Mouse (Mus musculus): ENCODE measurements around the gene Aifm1. TPM values are rescaled to one million over a fixed set of nuclear protein-coding genes. Genes with fewer than 3 reads are reported as not detected.
A peak's percentile ranks its signal among the peaks of the same experiment; 100 is the strongest.
"Not testable (repeated sequence)": the region's sequence is repeated elsewhere in the genome, so short reads cannot be mapped to it uniquely, and the experiment has no call there.

The Aifm1 gene
- polyA plus RNA-seq, 1 experiment from 2014 or later = 115 TPM

GRCm38 (mm10) chrX:48452931-48453673 is 60.3 kb downstream of the Aifm1 start:
- Histone ChIP-seq H3K4me2 (ENCODE audit: low read depth, low read length) (peak overlapping the region; percentile 51), H3K9me3 (ENCODE audit: control insufficient read depth, low read length) (no peaks in the 10 kb centered on the region), H3K9ac (ENCODE audit: low read depth, low read length) (peak overlapping the region; percentile 82), H3K4me3 (ENCODE audit: low read length) (peak overlapping the region; percentile 63), H3K27ac (ENCODE audit: low read length) (peak overlapping the region; percentile 81), H3K4me1 (ENCODE audit: control insufficient read depth, insufficient read depth, low read length) (peaks cover 11% of the 10 kb centered on the region; the same call in 1 of the 2 replicates), H3K27me3 (replicated peaks; ENCODE audit: control insufficient read depth, insufficient read depth, low read length) (no peaks in the 10 kb centered on the region), H3K36me3 (ENCODE audit: control insufficient read depth, insufficient read depth, low read length) (no peaks in the 10 kb centered on the region)
- 18% methylated on average over 60 of the region's 71 CpGs for WGBS
- ATAC-seq = peak; percentile 8

GRCm38 (mm10) chrX:48452231-48452890 is 61.0 kb downstream of the Aifm1 start:
- WGBS = 30% methylated on average over 9 of the region's 9 CpGs
- peak overlapping the region; percentile 51 for H3K4me2 ChIP-seq (ENCODE audit: low read depth, low read length)
- peak; percentile 43 for ATAC-seq
- peaks cover 11% of the 10 kb centered on the region; the same call in 1 of the 2 replicates for H3K4me1 ChIP-seq (ENCODE audit: control insufficient read depth, insufficient read depth, low read length)
- no peaks in the 10 kb centered on the region for H3K27me3 ChIP-seq (replicated peaks; ENCODE audit: control insufficient read depth, insufficient read depth, low read length)
- H3K4me3 ChIP-seq (ENCODE audit: low read length) = peak overlapping the region; percentile 63
- H3K36me3 ChIP-seq (ENCODE audit: control insufficient read depth, insufficient read depth, low read length) = no peaks in the 10 kb centered on the region
- H3K9ac ChIP-seq (ENCODE audit: low read depth, low read length) = peak overlapping the region; percentile 82
- H3K27ac ChIP-seq (ENCODE audit: low read length) = peak overlapping the region; percentile 81
- H3K9me3 ChIP-seq (ENCODE audit: control insufficient read depth, low read length) = no peaks in the 10 kb centered on the region

GRCm38 (mm10) chrX:48449646-48450045 is 63.7 kb downstream of the Aifm1 start:
- Histone ChIP-seq H3K4me2 (ENCODE audit: low read depth, low read length) (no peak overlapping the region), H3K36me3 (ENCODE audit: control insufficient read depth, insufficient read depth, low read length) (no peaks in the 10 kb centered on the region), H3K9me3 (ENCODE audit: control insufficient read depth, low read length) (no peaks in the 10 kb centered on the region), H3K4me3 (ENCODE audit: low read length) (no peak overlapping the region), H3K4me1 (ENCODE audit: control insufficient read depth, insufficient read depth, low read length) (peaks cover 11% of the 10 kb centered on the region; the same call in 1 of the 2 replicates), H3K27ac (ENCODE audit: low read length) (no peak overlapping the region), H3K9ac (ENCODE audit: low read depth, low read length) (no peak overlapping the region), H3K27me3 (replicated peaks; ENCODE audit: control insufficient read depth, insufficient read depth, low read length) (no peaks in the 10 kb centered on the region)
- no peak for ATAC-seq
- WGBS = 39% methylated on average over 10 of the region's 10 CpGs

GRCm38 (mm10) chrX:48444677-48445076 is 68.7 kb downstream of the Aifm1 start:
- H3K4me2 ChIP-seq (ENCODE audit: low read depth, low read length) = no peak overlapping the region
- no peak overlapping the region for H3K4me3 ChIP-seq (ENCODE audit: low read length)
- no peak overlapping the region for H3K9ac ChIP-seq (ENCODE audit: low read depth, low read length)
- H3K36me3 ChIP-seq (ENCODE audit: control insufficient read depth, insufficient read depth, low read length) = no peaks in the 10 kb centered on the region
- H3K27me3 ChIP-seq (replicated peaks; ENCODE audit: control insufficient read depth, insufficient read depth, low read length) = no peaks in the 10 kb centered on the region
- no peak overlapping the region for H3K27ac ChIP-seq (ENCODE audit: low read length)
- H3K9me3 ChIP-seq (ENCODE audit: control insufficient read depth, low read length) = no peaks in the 10 kb centered on the region
- ATAC-seq = no peak
- WGBS = 73% methylated on average over 4 of the region's 4 CpGs
- peaks cover 4% of the 10 kb centered on the region; the same call in 1 of the 2 replicates for H3K4me1 ChIP-seq (ENCODE audit: control insufficient read depth, insufficient read depth, low read length)

GRCm38 (mm10) chrX:48441954-48442353 is 71.4 kb downstream of the Aifm1 start:
- H3K4me3 ChIP-seq (ENCODE audit: low read length) = no peak overlapping the region
- H3K27ac ChIP-seq (ENCODE audit: low read length) = no peak overlapping the region
- H3K27me3 ChIP-seq (replicated peaks; ENCODE audit: control insufficient read depth, insufficient read depth, low read length) = no peaks in the 10 kb centered on the region
- WGBS = 65% methylated on average over 7 of the region's 7 CpGs
- no peaks in the 10 kb centered on the region for H3K36me3 ChIP-seq (ENCODE audit: control insufficient read depth, insufficient read depth, low read length)
- H3K4me1 ChIP-seq (ENCODE audit: control insufficient read depth, insufficient read depth, low read length) = 0 out of 2 replicates have a peak, but pooled peaks cover 2% of the 10 kb centered on the region
- H3K9me3 ChIP-seq (ENCODE audit: control insufficient read depth, low read length) = no peaks in the 10 kb centered on the region
- H3K9ac ChIP-seq (ENCODE audit: low read depth, low read length) = no peak overlapping the region
- H3K4me2 ChIP-seq (ENCODE audit: low read depth, low read length) = no peak overlapping the region
- ATAC-seq = no peak

- H3K36me3 ChIP-seq (ENCODE audit: control insufficient read depth, insufficient read depth, low read length) = no peaks in the 10 kb centered on the region
- no peaks in the 10 kb centered on the region for H3K9me3 ChIP-seq (ENCODE audit: control insufficient read depth, low read length)
- no peak overlapping the region for H3K4me2 ChIP-seq (ENCODE audit: low read depth, low read length)
- 0 out of 2 replicates have a peak, but pooled peaks cover 2% of the 10 kb centered on the region for H3K4me1 ChIP-seq (ENCODE audit: control insufficient read depth, insufficient read depth, low read length)
- H3K27me3 ChIP-seq (replicated peaks; ENCODE audit: control insufficient read depth, insufficient read depth, low read length) = no peaks in the 10 kb centered on the region
- no peak overlapping the region for H3K9ac ChIP-seq (ENCODE audit: low read depth, low read length)
- H3K4me3 ChIP-seq (ENCODE audit: low read length) = no peak overlapping the region
- no peak for ATAC-seq
- 80% methylated on average over 6 of the region's 6 CpGs for WGBS
- H3K27ac ChIP-seq (ENCODE audit: low read length) = no peak overlapping the region
Measured at GRCm38 (mm10) chrX:48441548-48441947, 71.8 kb downstream of the Aifm1 start.

- H3K9ac ChIP-seq (ENCODE audit: low read depth, low read length) = no peak overlapping the region
- H3K9me3 ChIP-seq (ENCODE audit: control insufficient read depth, low read length) = no peaks in the 10 kb centered on the region
- WGBS = 43% methylated on average over 4 of the region's 4 CpGs
- no peak overlapping the region for H3K4me3 ChIP-seq (ENCODE audit: low read length)
- peak overlapping the region; percentile 48; the same call in 1 of the 2 replicates for H3K27ac ChIP-seq (ENCODE audit: low read length)
- no peak overlapping the region for H3K4me2 ChIP-seq (ENCODE audit: low read depth, low read length)
- no peaks in the 10 kb centered on the region for H3K27me3 ChIP-seq (replicated peaks; ENCODE audit: control insufficient read depth, insufficient read depth, low read length)
- H3K4me1 ChIP-seq (ENCODE audit: control insufficient read depth, insufficient read depth, low read length) = peaks cover 11% of the 10 kb centered on the region
- ATAC-seq = peak; percentile 62
- no peaks in the 10 kb centered on the region for H3K36me3 ChIP-seq (ENCODE audit: control insufficient read depth, insufficient read depth, low read length)
Measured at GRCm38 (mm10) chrX:48439036-48439435, 74.3 kb downstream of the Aifm1 start.

- H3K36me3 ChIP-seq (ENCODE audit: control insufficient read depth, insufficient read depth, low read length); ATAC-seq; H3K4me2 ChIP-seq (ENCODE audit: low read depth, low read length); H3K9ac ChIP-seq (ENCODE audit: low read depth, low read length); H3K27ac ChIP-seq (ENCODE audit: low read length); H3K9me3 ChIP-seq (ENCODE audit: control insufficient read depth, low read length); H3K27me3 ChIP-seq (replicated peaks; ENCODE audit: control insufficient read depth, insufficient read depth, low read length); H3K4me3 ChIP-seq (ENCODE audit: low read length): not testable (repeated sequence)
- WGBS = 83% methylated on average over 5 of the region's 7 CpGs
- H3K4me1 ChIP-seq (ENCODE audit: control insufficient read depth, insufficient read depth, low read length) = peaks cover 22% of the 10 kb centered on the region
Measured at GRCm38 (mm10) chrX:48436082-48436481, 77.3 kb downstream of the Aifm1 start.

GRCm38 (mm10) chrX:48435477-48435900 is 77.9 kb downstream of the Aifm1 start:
- no peak overlapping the region for H3K9ac ChIP-seq (ENCODE audit: low read depth, low read length)
- H3K27ac ChIP-seq (ENCODE audit: low read length) = no peak overlapping the region
- WGBS = 53% methylated on average over 9 of the region's 9 CpGs
- no peak overlapping the region for H3K4me2 ChIP-seq (ENCODE audit: low read depth, low read length)
- H3K36me3 ChIP-seq (ENCODE audit: control insufficient read depth, insufficient read depth, low read length) = no peaks in the 10 kb centered on the region
- peaks cover 22% of the 10 kb centered on the region for H3K4me1 ChIP-seq (ENCODE audit: control insufficient read depth, insufficient read depth, low read length)
- ATAC-seq = peak; percentile 24
- no peak overlapping the region for H3K4me3 ChIP-seq (ENCODE audit: low read length)
- H3K27me3 ChIP-seq (replicated peaks; ENCODE audit: control insufficient read depth, insufficient read depth, low read length) = no peaks in the 10 kb centered on the region
- H3K9me3 ChIP-seq (ENCODE audit: control insufficient read depth, low read length) = no peaks in the 10 kb centered on the region

Data from intestine, embryonic 16.5 days (tissue).